Mouse (Mus musculus) stomach, embryonic 14.5 days (tissue): ENCODE results near the gene Bsg. TPM values are rescaled to one million over a fixed set of nuclear protein-coding genes. Genes with fewer than 3 reads are reported as not detected.

ENCODE experiments used
- ATAC-seq: fragments of 200-750 bp; cut with Nextera tagmentation; 2 replicates; pipeline ENCODE4 v1.8.0; 2017; ENCODE audit warnings: low read depth, moderate TSS enrichment; ENCODE audit not compliant: insufficient number of reproducible peaks, insufficient read depth, low FRiP score
- H3K27ac ChIP-seq: fragments of 300-500 bp; sonication (generic); 2 replicates; pipeline ENCODE4 v1.5.1; 2014; ENCODE audit warnings: mild to moderate bottlenecking, low read length, moderate library complexity, mixed read lengths
- H3K27me3 ChIP-seq: fragments of 300-500 bp; sonication (generic); 2 replicates; pipeline ENCODE4 v1.6.1; 2014; ENCODE audit warnings: low read length, control low read depth, mixed read lengths; ENCODE audit not compliant: control insufficient read depth, insufficient read depth
- H3K36me3 ChIP-seq: fragments of 300-500 bp; sonication (generic); 2 replicates; pipeline ENCODE4 v1.6.1; 2014; ENCODE audit warnings: mild to moderate bottlenecking, control low read depth, low read length, moderate library complexity, mixed read lengths; ENCODE audit not compliant: control insufficient read depth, insufficient read depth
- H3K4me1 ChIP-seq: fragments of 300-500 bp; sonication (generic); 2 replicates; pipeline ENCODE4 v1.6.1; 2014; ENCODE audit warnings: low read length, control low read depth, mixed read lengths; ENCODE audit not compliant: control insufficient read depth, insufficient read depth
- H3K4me2 ChIP-seq: fragments of 300-500 bp; sonication (generic); replicated peaks from 2 replicates; pipeline ENCODE4 v1.6.1; 2014; ENCODE audit warnings: low read depth, low read length, control low read depth
- H3K4me3 ChIP-seq: fragments of 300-500 bp; sonication (generic); 2 replicates; pipeline ENCODE4 v1.5.1; 2014; ENCODE audit warnings: low read depth, low read length, control low read depth
- H3K9ac ChIP-seq: fragments of 300-500 bp; sonication (generic); replicated peaks from 2 replicates; pipeline ENCODE4 v1.6.1; 2014; ENCODE audit warnings: low read depth, mild to moderate bottlenecking, control low read depth, low read length, moderate library complexity, mixed read lengths
- H3K9me3 ChIP-seq: fragments of 300-500 bp; sonication (generic); 2 replicates; pipeline ENCODE4 v1.6.1; 2016; ENCODE audit warnings: low read depth, low read length, control low read depth; ENCODE audit not compliant: control insufficient read depth
- WGBS: fragments of 180-500 bp; shearing (Covaris S2); extraction: QIAGEN DNeasy Blood & Tissue Kit; methylation state at CpG from one replicate; pipeline ENCODE4 v1.1.7; 2014; 5-methylcytosine and 5-hydroxymethylcytosine counted together
- polyA plus RNA-seq: library from polyadenylated mRNA; unstranded; fragments of >200 nt; fragmentation: Nextera tagmentation; extraction: Ambion mirVana; gene quantifications from 2 replicates; pipeline ENCODE4 v1.2.1, GENCODE M21; 2014

The Bsg gene
- polyA plus RNA-seq, 1 experiment from 2014 or later = 871 TPM

- no peak overlapping the region for H3K4me3 ChIP-seq
- H3K9me3 ChIP-seq = no peaks in the 10 kb centered on the region
- WGBS = 75% methylated on average over 6 of the region's 6 CpGs
- H3K4me1 ChIP-seq = no peaks in the 10 kb centered on the region
- no peak overlapping the region for H3K4me2 ChIP-seq
- H3K27ac ChIP-seq = no peak overlapping the region
- no peaks in the 10 kb centered on the region for H3K36me3 ChIP-seq
- peaks cover 7% of the 10 kb centered on the region; the same call in 1 of the 2 replicates for H3K27me3 ChIP-seq
- ATAC-seq = no peak
- H3K9ac ChIP-seq = no peak overlapping the region
Observed at GRCm38 (mm10) chr10:79723047-79723446, 18.8 kb downstream of the Bsg start.

DNA sequence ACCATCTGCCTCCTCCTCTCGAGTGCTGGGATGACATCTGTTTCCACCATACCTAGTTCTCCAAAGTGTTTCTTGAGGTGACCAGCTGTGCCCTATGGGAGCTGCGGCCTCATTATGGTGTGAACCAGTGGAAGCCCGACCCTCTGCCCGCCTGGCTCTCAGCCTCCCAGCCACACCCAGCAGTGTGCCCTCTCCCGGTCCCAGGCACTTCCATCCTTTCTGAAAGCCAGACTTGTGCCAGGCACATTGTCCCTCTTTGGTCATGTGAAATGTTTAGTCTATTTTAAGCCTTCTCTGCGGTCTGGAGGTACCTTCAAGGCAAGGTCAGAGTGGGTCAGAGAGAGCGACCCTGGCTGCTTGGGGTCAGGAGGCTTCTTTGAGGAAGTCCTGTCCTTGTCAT lies 19.4 kb downstream of the Bsg start:
- no peaks in the 10 kb centered on the region for H3K4me1 ChIP-seq
- H3K9me3 ChIP-seq = no peaks in the 10 kb centered on the region
- H3K4me3 ChIP-seq = no peak overlapping the region
- no peak for ATAC-seq
- WGBS = 80% methylated on average over 7 of the region's 7 CpGs
- no peak overlapping the region for H3K4me2 ChIP-seq
- H3K27ac ChIP-seq = no peak overlapping the region
- H3K36me3 ChIP-seq = no peaks in the 10 kb centered on the region
- no peak overlapping the region for H3K9ac ChIP-seq
- H3K27me3 ChIP-seq = 0 out of 2 replicates have a peak, but pooled peaks cover under 1% of the 10 kb centered on the region

DNA sequence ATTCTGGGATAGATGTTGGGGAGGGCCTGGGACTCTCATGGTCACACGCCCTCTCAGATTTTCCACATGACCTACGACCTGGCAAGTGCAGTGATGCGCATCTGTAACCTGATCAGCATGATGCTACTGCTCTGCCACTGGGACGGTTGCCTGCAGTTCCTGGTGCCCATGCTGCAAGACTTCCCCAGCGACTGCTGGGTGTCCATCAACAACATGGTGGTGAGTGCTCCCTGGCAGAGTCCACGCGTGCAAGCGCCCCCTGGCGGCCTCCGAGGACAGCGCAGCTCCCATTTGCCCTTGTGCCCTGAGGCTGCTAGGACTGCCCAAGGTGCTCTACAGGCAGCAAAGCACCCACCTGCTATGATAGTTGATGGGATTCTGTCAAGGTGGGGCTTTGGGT lies 21.8 kb downstream of the Bsg start:
- Histone ChIP-seq H3K27me3 (no peaks in the 10 kb centered on the region), H3K4me2 (no peak overlapping the region), H3K9ac (no peak overlapping the region), H3K27ac (no peak overlapping the region), H3K36me3 (no peaks in the 10 kb centered on the region), H3K4me1 (no peaks in the 10 kb centered on the region), H3K4me3 (no peak overlapping the region), H3K9me3 (no peaks in the 10 kb centered on the region)
- WGBS = 36% methylated on average over 11 of the region's 11 CpGs
- ATAC-seq = no peak

DNA sequence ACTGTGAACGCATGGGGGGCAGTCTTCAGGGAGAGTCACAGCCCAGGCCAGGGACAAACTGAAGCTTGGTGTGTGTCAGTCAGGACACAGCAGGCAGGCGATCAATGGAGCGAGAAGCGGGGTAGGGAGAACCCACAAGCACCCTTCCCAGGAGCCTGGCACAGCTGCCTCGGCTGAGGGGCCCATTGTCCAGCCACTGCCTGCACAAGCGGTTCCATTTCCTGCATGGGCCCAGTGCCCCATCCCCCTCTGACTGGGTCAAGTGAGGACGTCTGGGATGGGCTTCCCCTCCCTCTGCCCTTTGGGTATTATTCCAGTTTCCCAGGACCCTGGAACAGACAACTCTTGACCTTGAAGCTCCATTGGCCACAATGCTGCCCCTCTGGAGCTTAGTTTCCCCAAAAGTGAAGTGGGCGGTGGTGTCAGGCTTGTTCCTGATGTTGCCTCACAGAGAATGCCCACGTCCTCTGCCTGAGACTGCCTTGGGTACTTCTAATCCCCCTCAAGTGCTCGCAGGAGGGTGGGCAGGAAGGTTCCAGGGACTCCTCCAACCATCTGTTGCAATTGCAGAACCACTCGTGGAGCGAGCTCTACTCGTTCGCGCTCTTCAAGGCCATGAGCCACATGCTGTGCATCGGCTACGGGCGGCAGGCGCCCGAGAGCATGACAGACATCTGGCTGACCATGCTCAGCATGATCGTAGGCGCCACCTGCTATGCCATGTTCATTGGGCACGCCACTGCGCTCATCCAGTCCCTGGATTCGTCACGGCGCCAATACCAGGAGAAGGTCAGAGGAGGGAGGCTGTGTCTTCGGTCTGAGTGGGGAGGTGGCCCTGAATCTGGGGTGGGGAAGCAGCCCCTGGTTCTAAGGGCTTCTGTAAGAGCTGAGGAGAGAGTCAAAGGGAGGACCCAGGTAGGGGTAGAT lies 24.3 kb downstream of the Bsg start:
- Histone ChIP-seq H3K9ac (no peak overlapping the region), H3K4me2 (no peak overlapping the region), H3K4me1 (no peaks in the 10 kb centered on the region), H3K27ac (no peak overlapping the region), H3K27me3 (no peaks in the 10 kb centered on the region), H3K4me3 (no peak overlapping the region), H3K9me3 (no peaks in the 10 kb centered on the region), H3K36me3 (no peaks in the 10 kb centered on the region)
- 68% methylated on average over 28 of the region's 28 CpGs for WGBS
- ATAC-seq = no peak

DNA sequence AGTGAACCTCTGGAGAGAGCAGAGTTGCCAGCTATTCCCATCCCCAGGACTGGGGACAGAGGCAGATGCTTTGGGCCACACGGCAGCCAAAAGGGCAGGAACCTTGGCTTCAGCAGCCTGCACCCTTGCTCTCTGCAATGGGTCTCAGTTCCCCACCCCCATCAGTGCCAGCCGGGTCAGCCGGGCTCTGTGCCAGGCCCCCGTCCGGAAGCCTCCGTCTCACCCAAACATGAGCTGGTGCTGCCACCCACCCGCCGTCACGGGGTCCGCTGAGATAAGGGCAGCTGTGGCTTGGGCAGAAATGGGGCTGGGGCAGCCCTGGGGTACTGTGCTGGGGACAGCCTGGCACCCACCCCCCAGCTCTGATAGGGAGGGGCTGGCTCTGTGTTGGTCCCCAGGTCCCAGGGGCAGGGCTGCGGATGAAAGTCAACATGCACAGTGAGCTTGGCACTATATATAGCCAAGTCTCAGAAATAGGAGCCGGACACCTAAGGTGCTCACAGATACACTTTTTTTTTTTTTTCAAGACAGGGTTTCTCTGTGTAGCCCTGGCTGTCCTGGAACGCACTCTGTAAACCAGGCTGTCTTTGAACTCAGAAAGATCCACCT lies 25.2 kb downstream of the Bsg start:
- Histone ChIP-seq H3K4me2 (no peak overlapping the region), H3K9me3 (no peaks in the 10 kb centered on the region), H3K4me1 (no peaks in the 10 kb centered on the region), H3K27me3 (no peaks in the 10 kb centered on the region), H3K4me3 (no peak overlapping the region), H3K36me3 (no peaks in the 10 kb centered on the region; the same call in 1 of the 2 replicates), H3K9ac (no peak overlapping the region), H3K27ac (no peak overlapping the region)
- 78% methylated on average over 13 of the region's 13 CpGs for WGBS
- ATAC-seq = no peak

- Histone ChIP-seq H3K36me3 (peaks cover 20% of the 10 kb centered on the region), H3K4me1 (no peaks in the 10 kb centered on the region), H3K4me2 (no peak overlapping the region), H3K4me3 (no peak overlapping the region), H3K9ac (no peak overlapping the region), H3K27me3 (no peaks in the 10 kb centered on the region), H3K9me3 (peaks cover 24% of the 10 kb centered on the region), H3K27ac (no peak overlapping the region)
- ATAC-seq = no peak
- 94% methylated on average over 1 of the region's 1 CpGs for WGBS
Observed at GRCm38 (mm10) chr10:79732500-79732899, 28.2 kb downstream of the Bsg start.

GRCm38 (mm10) chr10:79733847-79734246 lies 29.6 kb downstream of the Bsg start:
- no peak overlapping the region for H3K9ac ChIP-seq
- 95% methylated on average over 15 of the region's 15 CpGs for WGBS
- H3K4me1 ChIP-seq = no peaks in the 10 kb centered on the region
- no peaks in the 10 kb centered on the region for H3K27me3 ChIP-seq
- H3K4me2 ChIP-seq = no peak overlapping the region
- peaks cover 37% of the 10 kb centered on the region for H3K9me3 ChIP-seq
- peaks cover 34% of the 10 kb centered on the region for H3K36me3 ChIP-seq
- no peak overlapping the region for H3K4me3 ChIP-seq
- H3K27ac ChIP-seq = no peak overlapping the region
- no peak for ATAC-seq

- H3K36me3 ChIP-seq = peaks cover 49% of the 10 kb centered on the region
- H3K27me3 ChIP-seq = no peaks in the 10 kb centered on the region
- peaks cover 52% of the 10 kb centered on the region for H3K9me3 ChIP-seq
- no peak overlapping the region for H3K4me2 ChIP-seq
- H3K27ac ChIP-seq = no peak overlapping the region
- no peak overlapping the region for H3K4me3 ChIP-seq
- no peak for ATAC-seq
- 31% methylated on average over 52 of the region's 52 CpGs for WGBS
- H3K4me1 ChIP-seq = no peaks in the 10 kb centered on the region
- no peak overlapping the region for H3K9ac ChIP-seq
Observed at GRCm38 (mm10) chr10:79735361-79735760, 31.1 kb downstream of the Bsg start.
